Mouse (Mus musculus): ENCODE measurements around the gene Fam84b. TPM values are rescaled to one million over a fixed set of nuclear protein-coding genes. Genes with fewer than 3 reads are reported as not detected.
A peak's percentile ranks its signal among the peaks of the same experiment; 100 is the strongest.

Gene Fam84b
- polyA plus RNA-seq, 1 experiment, result 18.8 TPM

DNA sequence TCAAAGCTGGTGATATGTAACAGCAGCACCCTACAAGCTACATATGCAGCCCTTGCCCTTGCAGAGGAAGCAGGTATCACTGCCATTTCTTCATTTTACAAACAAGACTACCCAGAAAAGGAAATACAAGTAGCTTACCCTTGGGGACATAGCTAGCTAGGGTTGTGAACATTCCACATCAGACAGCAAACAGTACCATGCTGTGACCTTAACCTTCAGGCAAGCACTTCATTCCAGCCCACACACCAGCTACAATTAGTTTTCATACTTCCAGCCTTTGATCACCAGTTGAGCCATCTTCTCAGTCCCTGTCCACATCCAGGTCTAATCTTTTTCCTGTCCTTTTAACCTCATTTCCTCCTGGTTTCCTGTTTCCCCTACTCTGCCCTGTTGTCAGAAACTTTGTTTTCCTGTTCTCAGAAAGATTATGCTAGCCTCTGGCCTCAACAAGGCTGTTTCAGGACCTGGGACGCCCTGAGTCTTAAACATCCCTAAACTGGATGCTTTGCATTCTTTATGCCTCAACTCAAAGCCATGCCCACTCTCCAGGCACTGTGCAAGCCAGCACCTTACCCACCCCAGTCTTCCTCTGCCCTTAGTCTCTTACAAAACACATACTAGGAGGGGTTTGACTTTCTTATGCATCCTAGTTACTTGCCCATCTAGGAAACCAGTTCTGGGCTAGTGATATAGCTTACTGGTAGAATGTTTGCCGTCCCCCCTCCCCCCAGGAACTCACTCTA is 19.9 kb downstream of the Fam84b start:
- DNase-seq (ENCODE audit: low spot score), result no peak

DNA sequence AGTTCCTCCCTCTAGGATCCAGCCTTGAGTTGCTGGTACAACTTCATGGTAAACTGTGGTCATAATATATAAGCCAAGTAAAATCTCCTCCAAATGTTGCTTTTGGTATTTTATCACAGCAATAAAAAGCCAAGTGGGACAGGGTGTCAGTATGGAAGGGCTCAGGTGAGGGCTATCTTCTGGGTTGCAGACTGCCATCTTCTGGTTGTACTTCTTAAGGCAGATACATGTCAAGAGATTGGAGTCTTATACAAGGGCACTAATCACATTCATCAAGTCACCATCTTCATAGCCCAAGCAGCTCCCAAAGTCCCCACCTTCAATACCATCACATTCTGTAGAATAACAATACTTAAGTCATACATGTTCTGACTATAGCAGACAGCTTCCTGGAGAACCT is 21.0 kb downstream of the Fam84b start:
- no peak for DNase-seq (ENCODE audit: low spot score)

DNA sequence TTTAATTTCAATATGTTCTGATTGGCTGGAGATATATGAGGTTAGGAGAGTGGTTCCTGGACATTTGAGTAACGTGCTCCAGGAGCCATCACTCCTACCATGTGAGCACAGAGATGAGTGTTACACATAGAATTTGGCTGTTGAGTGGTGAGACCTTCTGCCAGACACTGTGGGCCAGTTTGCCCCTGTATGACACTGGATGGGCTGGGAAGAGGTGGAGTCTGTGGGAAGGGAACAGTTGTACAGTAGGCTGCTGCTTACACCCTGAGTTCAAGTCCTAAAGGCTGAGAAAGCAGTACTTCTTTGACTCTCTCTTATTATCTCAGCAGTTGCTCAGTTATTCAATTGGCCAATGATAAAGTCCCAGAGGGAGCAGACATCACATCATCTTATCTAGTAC is 27.4 kb downstream of the Fam84b start:
- no peak for DNase-seq (ENCODE audit: low spot score)

DNA sequence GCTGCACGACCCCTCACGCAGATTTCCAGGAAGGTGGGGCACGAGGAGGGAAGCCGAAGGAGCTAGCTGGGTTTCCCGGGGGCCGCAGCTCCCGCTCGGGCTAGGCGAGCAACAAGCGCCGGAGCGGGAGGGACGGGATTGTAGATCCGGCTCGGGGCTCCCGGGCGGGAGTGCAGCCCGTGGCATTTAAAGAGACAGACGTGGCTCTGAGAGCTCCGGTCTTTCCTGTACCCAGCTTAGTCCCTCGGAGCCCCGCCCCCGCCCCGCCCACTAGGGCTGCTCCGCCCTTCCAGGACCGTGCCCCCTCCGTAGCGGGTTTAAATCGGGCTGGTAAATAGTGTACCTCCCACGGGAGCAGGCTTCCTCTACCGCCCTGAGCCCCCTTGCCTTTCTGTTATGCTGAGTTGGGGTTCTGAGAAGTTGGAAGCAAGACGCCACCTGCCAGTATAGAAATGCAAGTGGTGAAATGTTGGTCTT is 28.8 kb downstream of the Fam84b start:
- DNase-seq (ENCODE audit: low spot score), result peak; percentile 87

DNA sequence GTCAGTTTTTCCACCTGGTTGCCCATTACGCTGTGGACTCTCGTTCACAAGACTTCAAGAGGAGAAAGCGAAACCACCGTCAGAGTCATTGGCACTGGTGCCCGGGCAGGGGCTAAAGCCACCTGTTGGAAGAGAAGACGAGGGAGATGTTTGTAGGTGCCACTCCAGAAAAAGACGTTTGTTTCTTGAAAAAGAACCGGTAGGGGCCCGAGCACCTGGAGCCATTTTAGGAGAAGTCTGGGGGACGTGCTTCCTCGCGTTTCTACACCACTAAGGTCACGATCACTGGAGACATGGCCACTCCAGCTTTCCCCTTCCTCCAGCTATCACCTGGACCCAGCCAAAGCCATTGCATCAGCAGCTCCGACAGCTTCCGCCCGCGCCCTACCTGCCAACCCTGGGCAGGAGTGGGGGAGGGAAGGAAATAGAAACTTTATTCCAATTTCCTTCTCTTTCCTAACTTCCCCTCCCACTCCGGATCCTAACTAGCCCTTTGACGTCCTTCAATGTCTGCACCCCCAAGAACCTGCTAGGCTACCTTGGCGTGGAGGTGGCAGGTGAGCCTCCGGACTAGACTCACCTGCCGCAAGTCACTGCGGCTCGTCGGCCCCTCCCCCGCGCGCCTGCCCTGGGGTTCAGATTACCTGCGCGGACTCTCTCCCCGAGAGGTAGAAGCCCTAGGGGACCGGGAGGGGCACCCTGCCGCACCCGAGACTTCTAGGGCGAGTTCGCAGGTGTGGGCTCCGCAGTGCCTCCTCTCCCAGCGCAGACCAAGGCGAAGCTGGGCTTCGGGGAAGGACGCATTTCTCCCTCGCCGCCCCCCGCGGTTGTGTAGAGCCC is 29.5 kb downstream of the Fam84b start:
- DNase-seq (ENCODE audit: low spot score), result peak; percentile 60

DNA sequence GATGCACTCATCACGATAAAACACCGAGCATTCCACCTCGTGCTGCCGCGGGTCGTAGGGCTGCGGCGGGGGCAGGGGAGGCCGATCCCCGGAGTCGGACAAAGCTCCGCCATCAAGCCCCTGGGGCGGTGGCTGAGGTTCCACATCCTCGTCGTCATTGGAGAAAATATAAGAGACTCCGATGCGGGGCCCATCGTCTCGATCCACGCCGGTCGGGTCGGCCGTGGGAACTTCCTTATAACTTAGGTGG is 30.0 kb downstream of the Fam84b start:
- no peak for DNase-seq (ENCODE audit: low spot score)

DNA sequence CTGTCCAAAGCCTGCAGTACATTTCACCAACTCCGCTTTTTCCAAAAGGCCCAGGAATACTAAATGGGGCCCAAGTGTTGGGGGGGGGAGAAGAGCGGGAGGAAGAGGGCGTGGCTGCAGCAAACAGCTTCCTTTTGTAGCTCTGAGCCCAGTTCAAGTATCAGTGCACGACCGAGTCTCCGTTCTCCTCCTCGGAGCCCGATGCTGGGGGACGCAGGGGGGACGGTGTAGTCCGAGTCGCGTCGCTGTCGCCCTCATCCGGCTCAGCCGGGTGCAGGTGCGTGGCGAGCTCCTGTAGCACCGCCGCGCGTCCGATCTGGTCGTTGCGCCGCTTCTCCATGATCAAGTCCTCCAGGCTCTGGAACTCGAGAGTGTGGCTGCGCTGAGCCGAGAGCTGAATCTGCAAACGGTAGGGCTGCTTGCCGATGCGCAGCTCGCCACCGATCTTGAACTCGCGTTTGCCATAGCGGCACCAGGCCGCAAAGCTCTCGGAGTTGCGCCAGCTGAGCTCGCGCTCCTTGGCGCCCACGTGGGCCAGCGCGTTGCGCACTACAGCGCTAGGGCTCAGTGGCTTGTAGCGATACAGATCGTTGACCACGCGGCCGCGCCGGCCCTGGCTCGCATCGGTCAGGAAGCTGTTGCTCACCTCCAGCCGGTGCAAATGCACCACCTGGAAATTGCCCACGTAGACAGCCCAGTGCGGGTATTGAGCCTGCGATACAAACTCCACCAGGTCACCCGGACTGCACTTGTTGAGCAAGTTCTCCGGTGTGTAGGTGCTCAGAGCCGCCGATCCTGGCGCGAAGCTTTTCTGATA is 30.6 kb downstream of the Fam84b start:
- peak; percentile 67 for DNase-seq (ENCODE audit: low spot score)

DNA sequence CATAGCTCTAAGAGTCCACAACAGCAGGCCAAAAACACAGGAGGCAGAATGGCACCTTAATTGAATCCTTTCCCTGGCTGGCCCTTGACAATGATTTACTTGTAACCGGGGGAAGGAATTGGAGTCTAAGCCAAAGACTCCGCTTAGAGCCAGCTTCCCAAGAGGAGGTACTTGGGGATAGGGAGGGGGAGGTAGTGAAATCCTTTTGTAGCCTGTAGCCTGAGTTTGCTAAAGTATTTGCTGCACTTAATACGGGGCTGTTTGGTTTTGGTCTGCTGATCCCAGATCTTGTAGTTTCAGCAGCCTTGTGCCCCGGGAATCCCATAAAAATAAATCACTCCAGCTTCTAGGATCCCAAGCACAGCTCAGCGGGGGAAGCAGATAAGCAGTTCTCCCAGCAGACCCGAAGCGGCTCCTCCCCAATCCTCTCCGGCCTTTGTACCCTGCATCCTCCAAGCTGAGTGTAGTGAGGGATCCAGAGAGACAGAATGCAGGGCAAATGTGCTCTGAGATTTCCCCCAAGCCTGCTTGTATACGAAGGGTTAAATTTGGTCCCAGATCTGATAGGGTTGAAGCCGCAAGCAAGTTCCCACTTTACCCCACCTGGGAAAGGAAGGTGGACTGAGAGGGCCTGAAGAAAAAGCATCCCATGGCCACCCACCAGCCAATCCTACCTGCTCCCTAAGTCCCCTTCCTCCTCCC is 31.3 kb downstream of the Fam84b start:
- no peak for DNase-seq (ENCODE audit: low spot score)

DNA sequence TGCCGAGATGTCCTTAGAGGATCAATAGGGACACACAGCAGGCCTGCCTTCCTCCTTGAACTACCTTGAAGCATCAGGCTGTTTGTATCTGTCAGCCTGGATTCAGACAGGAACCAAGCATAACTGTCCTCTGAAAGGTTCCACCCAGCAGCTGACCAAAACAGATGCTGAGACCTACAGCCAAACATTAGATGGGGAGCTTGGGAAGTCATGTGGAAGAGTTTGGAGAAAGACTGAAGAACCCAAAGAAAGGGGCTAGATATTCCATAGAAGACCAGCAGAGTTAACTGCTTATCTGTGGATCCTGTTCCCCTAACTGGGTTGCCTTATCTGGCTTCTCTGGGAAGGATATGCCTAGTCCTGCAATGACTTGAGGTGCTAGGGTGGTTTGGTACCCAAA is 35.1 kb downstream of the Fam84b start:
- DNase-seq (ENCODE audit: low spot score), result no peak

DNA sequence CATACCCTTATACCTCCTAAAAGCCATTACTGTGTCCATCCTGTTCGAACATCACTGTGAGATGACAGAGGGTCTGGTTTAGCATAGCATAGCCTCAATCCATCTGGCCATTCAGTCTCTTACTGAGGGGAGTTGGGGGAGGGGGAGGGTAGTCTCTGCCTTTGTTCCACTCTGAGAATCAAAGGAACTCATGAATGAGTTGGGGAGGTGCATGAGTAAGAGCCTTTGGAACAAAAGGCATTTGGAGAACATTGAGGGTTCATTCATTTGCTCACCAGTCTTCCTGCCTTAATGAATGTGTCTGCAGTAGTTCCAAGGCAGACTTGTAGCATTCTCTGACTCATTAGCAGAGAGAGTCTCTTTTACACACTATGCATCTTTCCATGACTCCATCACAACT is 37.1 kb downstream of the Fam84b start:
- DNase-seq (ENCODE audit: low spot score), result no peak

DNA sequence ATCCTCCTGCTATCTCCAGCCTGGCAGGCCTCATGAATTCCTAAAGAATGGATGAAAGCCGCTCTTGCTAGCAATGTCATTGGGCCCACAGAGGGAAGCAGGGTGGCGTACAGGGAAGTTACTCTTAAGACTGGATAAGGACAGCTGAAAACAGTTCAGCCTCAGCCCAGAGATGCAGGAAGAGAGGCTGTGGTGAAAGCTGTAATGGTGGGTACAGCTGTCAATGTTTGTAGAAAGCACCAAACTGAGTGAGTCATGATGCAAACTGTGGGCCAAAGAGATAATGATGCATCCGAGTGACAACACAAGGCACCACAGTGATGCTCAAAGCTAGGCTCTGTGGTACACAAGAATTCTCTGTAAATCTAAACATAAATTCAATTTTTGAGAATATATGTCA is 39.0 kb downstream of the Fam84b start:
- DNase-seq (ENCODE audit: low spot score), result no peak

DNA sequence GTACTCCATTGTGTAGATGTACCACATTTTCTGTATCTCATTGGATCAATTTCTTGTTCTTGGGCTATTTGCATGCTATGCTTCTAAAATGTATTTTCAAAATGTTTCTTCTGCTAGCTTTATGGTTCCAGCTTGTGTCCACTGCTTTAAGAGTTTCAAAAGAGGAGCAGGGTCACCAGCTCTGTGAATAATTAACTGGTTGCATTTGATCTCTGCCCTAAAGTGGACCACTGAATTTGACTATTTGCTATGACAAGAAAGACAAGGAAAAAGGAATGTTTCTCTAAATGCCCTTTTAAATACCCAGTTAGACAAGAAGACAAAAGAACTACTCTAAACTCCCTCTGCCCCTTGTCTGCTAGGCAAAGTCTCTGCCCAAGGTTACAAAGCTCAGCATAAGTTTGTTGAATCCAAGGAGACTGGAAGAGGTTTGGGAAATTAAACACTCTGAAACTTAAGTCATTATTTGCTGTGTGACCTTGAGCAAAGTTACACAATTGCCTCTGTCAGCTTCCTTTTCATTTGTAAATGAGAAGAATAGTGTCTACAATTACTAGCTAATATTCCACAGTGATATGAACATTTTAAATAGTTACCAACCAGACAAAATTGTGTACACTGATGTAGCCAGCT is 60.4 kb downstream of the Fam84b start:
- DNase-seq (ENCODE audit: low spot score), result no peak

DNA sequence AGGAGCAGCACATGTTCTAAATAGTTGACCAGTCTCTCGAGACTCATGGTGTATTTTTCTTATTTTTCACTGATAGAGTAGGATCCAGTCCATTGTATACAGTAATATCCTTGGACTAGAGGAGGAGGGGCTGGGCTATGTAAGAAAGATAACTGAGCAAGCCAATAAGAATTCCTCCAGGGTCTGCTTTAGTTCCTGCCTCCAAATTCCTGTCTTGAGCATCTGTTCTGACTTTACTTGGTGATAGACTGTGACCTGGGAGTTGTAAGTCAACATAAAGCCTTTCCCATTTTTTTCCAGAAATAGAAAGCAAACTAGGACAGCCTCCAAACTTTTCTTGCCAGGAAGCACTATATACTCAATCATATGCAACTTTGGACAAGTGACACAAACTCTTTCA is 64.5 kb downstream of the Fam84b start:
- DNase-seq (ENCODE audit: low spot score), result no peak

DNA sequence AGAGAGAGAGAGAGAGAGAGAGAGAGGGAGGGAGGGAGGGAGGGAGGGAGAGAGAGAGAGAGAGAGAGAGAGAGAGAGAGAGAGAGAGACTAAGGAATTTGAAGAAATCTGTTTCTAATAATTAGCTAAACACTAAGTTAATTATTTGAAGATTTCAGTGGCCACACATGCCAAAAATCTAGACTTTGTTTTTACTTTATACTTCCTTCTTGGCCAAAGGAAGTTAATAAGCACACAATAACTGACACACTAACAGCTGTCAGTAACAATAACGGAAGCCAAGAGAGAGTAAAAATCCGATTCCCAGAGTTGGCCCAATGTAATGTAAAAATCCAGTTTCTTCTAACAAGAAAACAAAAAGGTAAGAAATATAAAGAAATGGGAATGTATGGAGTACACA is 69.8 kb downstream of the Fam84b start:
- no peak for DNase-seq (ENCODE audit: low spot score)

DNA sequence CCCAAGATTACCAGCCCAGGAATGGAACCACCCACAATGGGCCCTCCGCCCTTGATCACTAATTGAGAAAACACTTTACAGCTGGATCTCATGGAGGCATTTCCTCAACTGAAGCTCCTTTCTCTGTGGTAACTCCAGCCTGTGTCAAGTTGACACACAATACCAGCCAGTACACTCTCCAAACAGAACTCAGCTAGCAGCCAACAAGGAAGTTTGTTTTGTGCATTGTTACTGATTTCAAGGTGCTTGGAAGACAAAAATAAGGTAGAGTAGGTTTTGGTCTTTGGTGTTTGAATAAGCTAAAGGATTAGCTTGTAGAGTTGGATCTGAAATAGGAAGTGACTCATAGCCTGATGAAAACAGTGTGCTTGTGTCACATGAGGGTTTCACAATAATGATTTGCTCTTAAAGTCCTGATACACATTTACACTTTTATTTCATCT is 74.0 kb downstream of the Fam84b start:
- no peak for DNase-seq (ENCODE audit: low spot score)

DNA sequence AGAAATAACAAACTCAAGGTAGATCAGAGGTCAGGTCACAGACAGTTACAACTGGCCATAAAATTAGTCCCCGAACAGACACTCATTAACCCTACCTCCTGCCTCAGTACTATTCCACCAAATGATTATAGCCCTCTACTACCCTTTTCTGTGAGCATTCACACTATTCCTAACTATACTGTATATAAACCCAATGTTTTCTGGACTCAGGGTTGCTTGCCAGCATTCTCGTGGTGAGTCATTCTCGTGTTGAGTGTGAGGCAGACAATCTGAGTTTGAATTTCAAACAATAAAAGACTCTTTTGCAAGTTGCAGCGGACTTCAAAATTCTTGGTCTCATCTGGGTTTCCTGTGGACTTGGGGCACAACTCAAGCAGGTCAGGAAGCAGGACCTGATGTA is 74.5 kb downstream of the Fam84b start:
- no peak for DNase-seq (ENCODE audit: low spot score)

Other genes with a start within 250 kb of the Fam84b start
- not detected in 2 replicates for gene A1bg, start 69.2 kb upstream of the Fam84b start, polyA plus RNA-seq (2012; rRNA removed)

All from urinary bladder, adult 2 months (tissue).